Mouse (Mus musculus): Measurements from ENCODE around the gene Shank2.

DNA sequence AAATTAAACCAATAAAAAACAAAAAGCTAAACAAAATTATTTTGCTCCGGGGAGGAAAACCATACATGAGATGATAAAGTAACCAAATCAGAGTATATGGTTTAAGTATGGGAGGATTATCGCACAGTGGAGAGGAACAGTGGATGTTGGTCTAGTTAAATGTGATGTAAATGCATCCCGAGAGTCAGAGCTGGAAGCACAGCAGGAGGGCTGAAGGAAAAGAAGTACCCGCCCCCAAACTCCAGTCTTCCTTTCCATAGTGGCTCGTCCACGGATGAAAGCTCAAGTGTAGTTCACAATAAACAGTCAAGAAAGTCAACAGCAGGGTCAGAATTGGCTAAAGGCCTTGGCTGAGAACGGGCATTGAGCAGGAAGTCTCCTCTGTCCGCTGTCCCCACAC is 388.9 kb downstream of the Shank2 start:
- TF ChIP-seq CTCF (IDR thresholded peaks at IDR 0.05) (no peak), POLR2A (IDR thresholded peaks at IDR 0.05; ENCODE audit: insufficient read depth, low read depth, low read length) (no peak)

All from heart, adult 2 months (tissue).